Mouse (Mus musculus): ENCODE data around the gene Srsf1.
"Not testable (repeated sequence)": the region's sequence is repeated elsewhere in the genome, so short reads cannot be mapped to it uniquely, and the experiment has no call there.

Srsf1 gene

DNA sequence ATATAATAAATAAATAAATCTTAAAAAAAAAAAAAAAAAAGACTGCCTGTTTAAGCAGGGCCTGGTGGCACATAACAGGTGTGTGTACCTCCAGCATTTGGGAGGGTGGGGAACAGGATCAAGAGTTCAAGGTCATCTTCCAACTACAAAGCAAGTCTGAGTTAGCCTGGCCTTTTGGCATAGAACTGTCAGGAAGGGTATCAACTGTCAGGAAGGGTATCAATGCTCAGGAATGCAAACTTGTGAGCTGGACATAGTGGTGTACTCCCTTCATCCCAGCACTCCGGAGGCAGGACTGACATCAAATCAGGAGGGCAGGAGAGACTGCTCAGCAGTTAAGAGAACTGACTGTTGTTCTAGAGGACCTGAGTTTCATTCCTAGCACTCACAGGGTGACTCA, 8.1 kb upstream of the Srsf1 start:
- no peak for DNase-seq (ENCODE audit: low read depth)

DNA sequence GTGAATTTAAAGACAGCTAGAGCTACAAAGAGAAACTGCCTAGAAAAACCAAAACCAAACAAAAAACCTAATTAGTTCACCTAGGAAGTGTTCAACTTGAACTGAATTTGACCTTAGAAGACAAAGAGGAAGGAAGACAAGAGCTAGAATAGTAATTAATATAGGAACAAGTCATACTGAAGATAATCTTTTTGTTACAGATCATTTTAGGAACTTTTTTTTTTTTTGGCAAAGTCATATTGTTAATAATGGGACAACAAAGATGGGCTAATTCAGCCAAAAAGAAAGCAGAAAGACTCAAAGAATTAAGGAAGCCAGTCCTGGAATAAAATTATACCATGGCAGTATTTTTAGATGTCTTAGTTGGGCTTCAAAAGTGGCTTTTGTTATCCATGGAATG, 2.9 kb upstream of the Srsf1 start:
- no peak for DNase-seq (ENCODE audit: low read depth)

DNA sequence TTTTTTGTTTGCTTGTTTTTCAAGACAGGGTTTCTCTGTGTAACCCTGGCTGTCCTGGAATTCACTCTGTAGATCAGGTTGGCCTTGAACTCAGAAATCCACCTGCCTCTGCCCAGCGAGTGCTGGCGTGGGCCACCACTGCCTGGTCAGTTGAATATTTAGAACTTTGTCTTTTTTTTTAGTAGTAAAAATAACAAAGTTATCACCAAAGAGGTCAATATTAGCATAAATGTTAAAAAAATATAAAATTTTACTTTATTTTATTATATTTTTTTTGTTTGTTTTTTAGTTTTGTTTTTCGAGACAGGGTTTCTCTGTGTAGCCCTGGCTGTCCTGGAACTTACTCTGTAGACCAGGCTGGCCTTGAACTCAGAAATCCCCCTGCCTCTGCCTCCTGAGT, 2.0 kb upstream of the Srsf1 start:
- DNase-seq (ENCODE audit: low read depth): not testable (repeated sequence)

DNA sequence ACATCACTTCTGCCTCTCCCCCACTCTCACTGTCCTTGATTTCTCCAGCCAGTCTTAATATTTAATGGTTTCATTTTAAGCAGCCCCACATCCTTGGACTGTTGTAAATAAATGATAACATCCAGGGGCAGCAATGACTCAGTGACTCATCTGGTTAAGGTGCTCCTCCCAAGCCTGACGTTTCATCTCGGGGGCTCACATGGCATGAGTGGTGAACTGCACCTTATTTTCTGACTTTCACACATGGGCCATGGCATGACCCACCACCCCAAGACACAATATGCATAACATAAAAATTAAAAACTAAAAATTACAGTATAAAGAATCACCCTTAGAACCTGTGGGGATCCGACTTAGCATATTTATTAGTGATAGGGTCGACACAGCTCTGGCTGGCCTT, 1.3 kb upstream of the Srsf1 start:
- peak; percentile 61 for DNase-seq (ENCODE audit: low read depth)

DNA sequence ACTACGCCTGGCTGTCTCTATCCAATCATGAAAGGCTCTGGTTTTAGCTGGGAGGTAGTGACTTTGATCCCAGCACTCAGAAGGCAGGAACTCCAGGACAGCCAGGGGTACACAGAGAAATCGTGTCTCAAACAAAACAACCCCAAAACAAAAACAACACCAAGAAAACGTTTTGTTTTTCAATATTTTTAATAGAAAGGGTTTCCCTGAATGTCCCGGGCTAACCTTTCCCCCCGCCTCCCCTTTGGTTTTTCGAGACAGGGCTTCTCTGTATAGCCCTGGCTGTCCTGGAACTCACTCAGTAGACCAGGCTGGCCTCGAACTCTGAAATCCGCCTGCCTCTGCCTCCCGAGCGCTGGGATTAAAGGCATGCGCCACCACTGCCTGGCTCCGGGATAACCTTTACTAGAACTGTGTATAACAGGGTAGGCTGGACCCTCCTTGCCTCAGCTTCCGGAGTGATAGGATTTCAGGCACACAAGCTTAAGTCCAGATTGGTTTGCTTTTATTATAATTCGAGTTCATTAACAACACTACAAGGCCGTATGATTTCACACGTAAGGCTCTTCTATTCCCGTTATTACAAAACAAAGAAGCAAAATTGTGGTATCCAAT, 743 bp upstream of the Srsf1 start:
- DNase-seq (ENCODE audit: low read depth): peak; percentile 36

DNA sequence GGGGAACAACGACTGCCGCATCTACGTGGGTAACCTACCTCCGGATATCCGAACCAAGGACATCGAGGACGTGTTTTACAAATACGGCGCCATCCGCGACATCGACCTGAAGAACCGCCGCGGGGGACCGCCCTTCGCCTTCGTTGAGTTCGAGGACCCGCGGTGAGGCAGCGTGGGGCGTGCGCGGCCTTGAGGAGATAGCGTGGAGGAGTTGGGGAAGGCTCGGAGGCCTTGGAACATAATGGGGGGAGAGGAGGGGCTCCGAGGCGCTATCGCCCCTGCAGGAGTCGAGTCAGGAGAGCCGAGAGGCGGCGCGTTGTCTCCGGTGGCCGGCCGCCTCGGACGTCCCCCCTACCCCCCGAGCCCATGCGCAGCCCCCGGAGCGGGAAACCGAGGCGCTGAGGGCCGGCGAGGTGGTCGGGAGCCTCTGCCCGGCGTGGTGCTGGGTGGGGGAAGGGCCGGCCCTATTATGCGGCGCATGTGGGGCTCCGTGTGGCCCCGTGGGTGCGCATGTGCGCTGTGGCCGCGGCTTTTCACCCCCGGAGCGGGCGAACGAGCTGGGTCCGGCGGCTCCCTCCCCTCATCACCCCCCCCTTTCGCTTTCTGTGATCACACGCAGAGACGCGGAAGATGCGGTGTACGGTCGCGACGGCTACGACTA, 828 bp downstream of the Srsf1 start:
- peak; percentile 78 for DNase-seq (ENCODE audit: low read depth)

DNA sequence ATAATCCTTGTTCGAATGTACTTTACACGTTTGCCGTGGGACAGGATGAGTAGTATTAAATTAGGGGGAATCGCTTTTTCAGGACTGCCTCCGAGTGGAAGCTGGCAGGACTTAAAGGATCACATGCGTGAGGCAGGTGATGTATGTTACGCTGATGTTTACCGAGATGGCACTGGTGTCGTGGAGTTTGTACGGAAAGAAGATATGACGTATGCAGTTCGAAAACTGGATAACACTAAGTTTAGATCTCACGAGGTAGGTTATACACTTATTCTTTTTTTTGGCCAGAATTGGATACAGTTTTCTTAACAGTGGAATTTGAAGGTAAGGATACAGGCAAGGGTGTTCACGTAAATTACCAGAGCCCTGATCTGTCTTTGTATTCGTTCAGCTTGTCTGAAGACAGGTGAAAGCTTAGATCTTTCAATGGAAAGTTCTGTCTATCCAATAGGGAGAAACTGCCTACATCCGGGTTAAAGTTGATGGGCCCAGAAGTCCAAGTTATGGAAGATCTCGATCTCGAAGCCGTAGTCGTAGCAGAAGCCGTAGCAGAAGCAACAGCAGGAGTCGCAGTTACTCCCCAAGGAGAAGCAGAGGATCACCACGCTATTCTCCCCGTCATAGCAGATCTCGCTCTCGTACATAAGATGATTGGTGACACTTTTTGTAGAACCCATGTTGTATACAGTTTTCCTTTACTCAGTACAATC, 1.9 kb downstream of the Srsf1 start:
- DNase-seq (ENCODE audit: low read depth): peak; percentile 82

DNA sequence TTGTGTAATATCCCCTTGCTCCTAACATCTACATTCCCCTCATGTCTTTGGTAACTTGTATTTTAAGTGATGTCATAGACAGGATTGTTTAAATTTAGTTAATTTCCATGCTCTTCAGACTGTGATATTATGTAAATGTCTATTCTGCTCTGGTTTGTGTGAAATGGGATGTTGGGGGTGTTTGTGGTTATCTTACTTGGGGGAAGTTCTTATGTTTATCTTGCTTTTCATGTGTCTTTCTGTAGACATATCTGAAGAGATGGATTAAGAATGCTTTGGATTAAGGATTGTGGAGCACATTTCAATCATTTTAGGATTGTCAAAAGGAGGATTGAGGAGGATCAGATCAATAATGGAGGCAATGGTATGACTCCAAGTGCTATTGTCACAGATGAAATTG, 2.6 kb downstream of the Srsf1 start:
- no peak for DNase-seq (ENCODE audit: low read depth)

DNA sequence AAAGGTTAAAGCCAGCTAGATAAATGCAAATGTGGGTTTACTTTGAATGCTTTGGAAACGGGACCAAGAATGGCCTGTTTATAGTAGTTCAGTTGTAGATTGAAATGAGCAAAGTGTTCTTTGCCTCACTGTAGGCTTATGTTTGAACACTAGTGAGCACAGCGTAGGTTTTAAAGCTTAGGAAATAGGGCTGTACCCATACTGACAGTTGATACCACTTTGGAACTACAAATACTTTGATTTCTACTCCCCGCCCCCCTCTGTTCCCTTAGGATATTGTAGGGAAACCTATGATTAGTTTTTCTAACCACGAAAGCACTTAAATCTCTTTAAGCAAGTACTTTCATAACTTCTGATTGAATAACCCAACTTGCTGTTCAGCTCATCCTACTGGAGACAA, 5.5 kb downstream of the Srsf1 start:
- DNase-seq (ENCODE audit: low read depth): no peak

DNA sequence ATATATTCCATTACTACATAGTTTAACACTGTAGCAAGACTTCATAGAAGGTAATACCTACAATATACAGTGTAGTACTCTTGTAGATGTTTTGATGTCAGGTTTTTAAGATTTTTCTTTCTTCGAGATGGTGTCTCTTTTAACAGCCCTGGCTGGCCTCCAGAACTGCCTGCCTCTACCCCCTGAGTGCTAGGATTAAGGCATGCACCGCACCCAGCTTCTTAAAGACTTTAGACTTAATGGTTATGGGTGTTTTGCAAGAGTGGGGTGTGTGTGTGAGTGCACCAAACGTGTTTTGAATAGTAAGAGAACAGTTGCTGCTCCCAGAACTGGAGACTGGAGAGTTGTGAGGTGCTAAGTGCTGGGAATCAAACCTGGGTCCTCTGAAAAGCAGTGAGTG, 6.6 kb downstream of the Srsf1 start:
- no peak for DNase-seq (ENCODE audit: low read depth)

DNA sequence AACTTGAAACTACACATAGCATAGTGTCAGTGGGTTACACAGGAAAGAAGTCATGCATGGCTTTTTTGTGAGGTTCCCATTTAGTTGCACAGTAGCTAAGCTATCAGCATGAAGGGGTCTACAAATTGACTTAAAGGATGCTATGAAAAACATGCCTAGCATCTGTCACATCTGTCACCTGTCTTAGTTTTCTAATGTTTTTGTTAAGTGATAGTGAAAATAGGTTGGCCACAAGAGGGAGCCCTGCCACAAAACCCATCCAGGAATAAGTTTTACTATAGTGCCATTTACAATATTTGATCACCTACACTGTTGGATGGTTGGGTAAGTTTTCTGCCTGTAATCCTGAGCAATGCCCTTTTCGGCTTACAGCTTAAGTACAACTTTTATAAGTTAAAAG, 7.4 kb downstream of the Srsf1 start:
- DNase-seq (ENCODE audit: low read depth): peak; percentile 85

DNA sequence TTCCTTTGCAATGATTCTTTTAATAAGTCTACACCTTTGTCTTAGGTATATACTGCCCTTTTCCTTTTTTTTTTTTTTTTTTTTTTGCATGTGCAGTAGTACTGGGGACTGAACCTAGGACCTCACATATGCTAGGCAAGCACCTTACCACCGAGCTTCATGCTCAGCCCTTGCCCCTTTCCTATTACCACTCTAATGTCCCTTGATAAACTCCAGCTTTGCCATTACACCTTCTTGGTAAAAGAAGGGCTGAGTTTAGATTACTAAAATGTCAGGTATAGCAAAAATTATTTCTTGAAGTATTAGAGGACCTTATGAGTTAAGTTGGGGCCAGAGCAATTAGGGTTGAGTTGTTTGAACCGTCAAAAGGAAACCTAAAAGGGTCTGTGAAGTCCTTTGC, 8.6 kb downstream of the Srsf1 start:
- no peak for DNase-seq (ENCODE audit: low read depth)

DNA sequence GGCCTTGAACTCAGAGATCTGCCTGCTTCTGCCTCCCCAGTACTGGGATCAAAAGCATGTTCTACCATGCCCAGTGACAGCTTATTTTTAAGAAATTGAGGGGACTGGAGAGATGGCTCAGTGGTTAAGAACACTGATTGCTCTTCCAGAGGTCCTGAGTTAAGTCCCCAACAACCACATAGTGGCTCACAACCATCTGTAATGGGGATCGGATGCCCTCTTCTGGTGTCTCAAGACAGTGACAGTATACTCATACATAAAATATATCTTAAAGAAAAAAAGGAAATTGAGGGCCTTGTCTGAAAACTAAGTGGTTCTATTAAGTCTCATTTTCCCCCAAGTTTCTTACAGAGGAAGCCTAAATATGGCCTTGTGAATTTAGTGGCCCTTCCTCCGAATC, 10.6 kb downstream of the Srsf1 start:
- no peak for DNase-seq (ENCODE audit: low read depth)

DNA sequence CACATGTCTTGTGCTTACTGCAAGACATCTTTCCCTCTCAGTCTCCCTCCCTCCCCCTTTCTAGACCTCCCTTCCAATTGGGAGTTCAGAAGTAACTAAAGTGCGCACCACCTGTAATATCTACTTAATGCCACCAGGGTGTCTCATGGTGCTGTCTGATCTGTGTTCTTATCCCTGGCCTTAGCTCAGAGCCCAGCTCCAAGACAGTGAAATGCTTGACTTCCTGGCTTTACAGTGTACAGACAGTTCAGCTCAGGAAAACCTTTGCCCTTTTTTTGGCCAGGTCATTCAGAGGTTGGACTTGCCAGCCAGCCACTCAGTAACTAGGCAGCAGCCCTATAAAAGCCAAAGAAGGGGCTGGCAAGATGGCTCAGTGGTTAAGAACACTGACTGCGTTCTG, 12.0 kb downstream of the Srsf1 start:
- peak; percentile 80 for DNase-seq (ENCODE audit: low read depth)

DNA sequence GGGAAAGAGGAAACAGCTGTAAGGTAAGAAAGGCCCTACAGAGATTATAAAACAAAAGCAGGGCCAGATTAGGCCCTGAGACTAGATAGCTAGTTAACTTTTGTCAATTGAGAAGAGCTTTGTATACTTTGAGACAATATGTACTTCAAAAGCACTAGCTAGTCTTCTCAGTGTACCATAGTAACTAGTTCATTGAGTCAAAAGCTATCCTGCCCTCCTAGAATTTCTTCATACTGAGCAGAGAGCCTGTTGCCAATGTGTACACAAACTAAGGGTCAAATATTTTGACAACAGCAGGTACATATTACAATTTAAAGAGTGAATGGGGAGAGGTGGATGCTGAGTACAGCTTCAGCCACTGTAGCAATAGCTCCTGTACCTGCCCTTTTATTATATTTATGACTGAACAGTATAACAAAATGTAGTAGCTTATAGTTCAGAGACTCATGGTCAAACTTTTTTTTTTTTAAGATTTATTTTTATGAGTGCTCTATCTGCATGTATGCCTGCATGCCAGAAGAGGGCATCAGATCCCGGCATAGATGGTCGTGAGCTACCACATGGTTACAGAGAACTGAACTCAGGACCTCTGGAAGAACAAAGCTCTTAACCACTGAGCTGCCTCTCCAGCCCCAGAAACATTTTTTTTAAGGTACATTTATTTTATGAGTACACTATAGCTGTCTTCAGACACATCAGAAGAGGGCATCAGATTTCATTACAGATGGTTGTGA, 14.9 kb downstream of the Srsf1 start:
- peak; percentile 59 for DNase-seq (ENCODE audit: low read depth)

DNA sequence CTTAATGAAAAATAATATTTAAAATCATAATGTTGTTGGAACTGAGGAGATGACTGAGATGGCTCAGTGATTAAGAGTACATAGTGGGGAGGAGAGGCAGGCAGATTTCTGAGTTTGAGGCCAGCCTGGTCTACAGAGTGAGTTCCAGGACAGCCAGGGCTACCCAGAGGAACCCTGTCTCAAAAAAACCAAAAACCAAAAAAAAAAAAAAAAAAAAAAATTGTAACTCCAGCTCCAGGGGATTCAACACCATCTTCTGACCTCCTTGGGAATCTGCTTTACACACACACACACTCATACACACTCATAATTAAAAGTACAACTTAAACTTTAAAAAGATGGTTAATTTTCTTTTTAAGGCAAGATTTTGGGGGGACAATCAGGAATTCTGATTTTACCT, 18.6 kb downstream of the Srsf1 start:
- no peak for DNase-seq (ENCODE audit: low read depth)

DNA sequence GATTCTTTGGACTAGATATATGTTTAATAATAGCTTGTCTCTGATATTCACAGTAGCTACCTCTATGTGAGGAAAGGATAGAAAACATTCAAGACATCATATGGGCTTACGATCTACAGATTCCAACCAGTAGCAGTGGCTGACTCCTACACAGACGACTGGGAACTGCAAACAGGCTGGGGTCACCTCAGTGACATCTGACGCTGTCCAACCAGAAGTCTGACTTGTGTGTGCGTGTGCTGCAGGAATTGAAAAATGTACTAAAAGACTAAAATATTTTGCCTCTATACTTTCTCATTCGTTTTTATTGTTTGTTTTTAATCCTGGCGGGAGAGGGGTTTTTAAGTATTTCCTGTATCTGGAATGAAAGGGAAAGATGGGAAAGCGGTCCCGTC, 20.0 kb downstream of the Srsf1 start:
- peak; percentile 49 for DNase-seq (ENCODE audit: low read depth)

DNA sequence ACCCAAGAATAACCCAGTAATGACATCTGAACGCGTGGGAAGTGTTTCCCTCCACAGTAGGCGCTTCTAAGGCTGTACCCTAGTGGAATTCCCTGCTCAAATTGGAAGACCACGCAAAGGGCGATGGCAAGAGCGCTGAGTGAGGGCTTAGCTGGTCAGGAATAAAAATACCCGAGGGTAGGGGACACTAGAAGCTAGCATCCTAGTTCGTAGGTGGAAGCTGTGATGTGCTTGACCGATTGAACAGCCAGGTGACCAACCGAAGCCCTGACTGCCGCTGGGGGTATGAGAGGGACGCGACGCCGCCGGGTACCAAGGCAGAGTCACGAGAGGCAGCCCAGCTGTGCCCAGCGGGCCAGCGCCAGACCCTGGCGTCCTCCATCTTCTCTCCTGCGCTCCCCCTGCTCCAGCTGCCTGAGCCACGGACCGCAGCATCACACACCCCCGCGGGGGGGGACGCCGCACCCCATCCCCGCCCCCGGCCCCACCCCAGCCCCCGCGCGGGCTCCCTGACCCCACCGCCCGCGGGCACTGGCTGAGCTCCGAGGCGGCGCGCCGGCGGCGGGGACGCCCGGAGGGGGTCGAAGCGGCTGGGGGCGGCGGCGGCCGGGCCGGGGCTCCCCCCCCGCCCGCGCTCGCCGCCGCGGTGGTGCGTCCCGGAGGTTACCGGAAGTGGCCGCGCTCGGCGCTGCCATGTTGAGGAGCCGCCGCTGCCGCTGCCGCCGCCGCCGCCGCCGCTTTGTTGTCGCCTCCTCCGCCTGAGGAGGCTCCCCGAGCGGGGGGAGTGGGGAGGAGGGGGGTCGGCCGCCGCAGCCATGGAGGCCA, 20.6 kb downstream of the Srsf1 start, which contains the start of gene Vezf1:
Gene Vezf1, plus strand, starts transcription at position 694 of the 825 bp plus-strand sequence.
- DNase-seq (ENCODE audit: low read depth): peak; percentile 88

DNA sequence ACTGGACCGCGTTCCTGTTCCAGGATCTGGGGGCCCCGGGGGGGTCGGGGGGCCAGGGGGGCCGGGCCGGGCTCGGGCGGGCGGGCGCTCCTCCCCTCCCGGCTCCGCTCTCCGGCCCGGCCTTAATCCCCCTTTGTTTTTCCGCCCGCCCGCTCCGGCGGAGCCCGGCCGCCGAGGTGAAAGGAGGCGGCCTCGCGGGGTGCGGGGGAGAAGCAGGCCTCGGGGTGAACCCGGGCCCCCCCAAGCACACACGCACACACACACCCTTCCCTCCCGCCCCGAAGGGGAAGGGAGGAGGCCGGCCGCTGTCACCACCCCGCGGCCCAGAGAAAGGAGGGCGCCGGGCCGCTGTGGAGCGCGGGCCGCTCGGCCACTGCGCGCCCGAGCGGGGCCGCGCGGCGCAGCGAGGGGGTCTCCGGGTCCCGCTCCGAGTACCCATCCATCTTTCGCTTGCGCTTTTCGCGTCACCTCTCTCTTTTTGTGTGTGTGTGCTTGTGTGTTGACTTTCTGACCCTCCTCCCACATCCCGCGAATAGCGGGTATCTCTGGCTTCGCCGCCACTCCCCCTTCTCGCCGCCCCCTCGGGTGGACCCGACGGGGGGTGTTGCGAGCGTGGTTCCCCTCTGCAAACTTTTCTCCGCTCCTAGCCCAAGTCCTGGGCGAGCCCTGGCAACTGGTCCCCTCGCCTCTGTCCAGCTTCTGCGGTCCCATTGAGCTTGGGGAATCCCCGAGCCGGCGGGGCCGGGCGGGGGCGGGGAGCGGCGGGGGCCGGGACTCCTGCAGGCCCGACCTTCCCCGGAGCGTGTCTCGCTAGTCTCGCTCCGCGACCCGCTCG, 21.5 kb downstream of the Srsf1 start:
- peak; percentile 70 for DNase-seq (ENCODE audit: low read depth)

DNA sequence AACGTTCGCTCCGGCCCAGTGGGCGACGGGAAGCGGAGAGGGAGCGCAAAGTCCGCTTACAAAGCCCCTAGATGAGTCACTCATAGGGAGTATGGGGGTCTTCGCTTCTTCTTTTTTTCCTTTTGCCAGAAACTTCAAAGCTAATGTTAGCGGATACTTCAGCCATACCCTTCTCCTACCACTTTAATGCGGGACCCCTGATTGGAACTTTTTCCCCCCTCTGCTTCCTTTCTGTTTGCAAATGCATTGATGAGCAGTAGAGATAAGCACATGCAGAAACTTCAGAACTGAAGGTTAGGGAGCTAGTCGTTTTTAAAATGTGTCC, 22.0 kb downstream of the Srsf1 start:
- DNase-seq (ENCODE audit: low read depth): no peak

DNA sequence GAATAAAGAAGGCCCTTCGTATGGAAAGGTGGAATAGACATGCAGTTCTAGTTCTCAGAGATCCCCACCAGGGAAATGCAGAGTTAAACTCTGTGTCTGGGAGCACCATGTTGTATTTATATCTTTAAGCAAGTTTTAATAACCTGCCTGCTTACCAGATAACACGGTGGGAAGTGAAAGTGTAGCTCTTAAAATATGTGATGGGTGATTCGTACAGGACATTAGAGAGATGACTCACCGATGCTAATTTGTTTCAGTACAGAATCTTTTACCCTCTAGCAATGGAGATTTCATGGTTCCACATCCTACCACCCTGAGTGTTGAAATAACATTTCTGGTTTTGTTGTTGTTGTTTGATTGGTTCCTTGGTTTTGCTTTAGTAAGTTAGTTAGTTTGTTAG, 23.2 kb downstream of the Srsf1 start:
- no peak for DNase-seq (ENCODE audit: low read depth)
